Mouse (Mus musculus): ENCODE measurements at regions not wholly inside any gene's neighbourhood (a gene's known extent, or its start where the extent isn't known, plus 50 kb on each side); places are given as distances from the start of the nearest gene placed in this dataset.

DNA sequence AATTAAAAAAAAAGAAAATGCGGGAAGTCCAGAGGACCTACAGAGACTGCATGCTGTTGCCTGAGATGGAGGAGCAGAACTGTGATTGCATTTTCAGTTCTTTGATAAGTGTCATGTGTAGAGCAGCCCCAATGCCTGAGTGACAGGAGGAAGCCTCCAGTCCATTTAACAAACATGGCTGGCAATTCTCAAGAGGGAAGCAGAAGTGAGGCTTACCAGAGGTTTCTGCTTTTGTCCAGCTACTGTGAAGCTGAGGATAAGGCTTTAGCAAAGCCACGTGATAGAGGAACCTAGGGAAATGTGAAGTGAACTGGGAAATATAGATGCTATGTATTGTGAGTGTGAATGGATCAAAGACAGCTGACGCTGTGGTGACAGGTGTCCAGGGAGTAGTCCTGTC is 56.6 kb downstream of the Sucnr1 start:
- no peak for DNase-seq (ENCODE audit: low spot score in 2 of 2)

DNA sequence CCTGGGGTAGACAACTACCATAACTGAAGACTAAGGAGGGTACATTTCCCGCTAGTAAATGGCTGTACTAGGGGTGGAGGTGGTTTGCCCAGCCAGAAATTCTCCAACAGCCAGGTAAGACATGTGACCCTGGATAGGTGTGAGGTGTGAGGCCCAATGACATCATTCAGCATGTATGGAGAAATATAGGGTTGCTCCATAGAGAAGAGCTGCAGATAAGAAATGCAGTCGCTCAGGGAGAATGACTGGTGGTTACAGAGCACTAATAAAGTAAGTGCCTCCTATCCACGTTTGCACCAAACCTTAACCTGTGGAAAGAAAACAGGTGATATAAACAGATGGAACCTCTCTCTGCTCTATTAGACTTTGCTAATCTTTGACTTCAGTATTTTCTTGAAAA is 78.2 kb downstream of the Sucnr1 start:
- no peak for DNase-seq (ENCODE audit: low spot score in 2 of 2)

GRCm38 (mm10) chr3:60167633-60168032 is 86.0 kb downstream of the Sucnr1 start:
- no peak for DNase-seq (ENCODE audit: low spot score in 2 of 2)

- no peak for DNase-seq (ENCODE audit: low spot score in 2 of 2)
Measured at GRCm38 (mm10) chr3:60168135-60168926, 86.7 kb downstream of the Sucnr1 start.

DNA sequence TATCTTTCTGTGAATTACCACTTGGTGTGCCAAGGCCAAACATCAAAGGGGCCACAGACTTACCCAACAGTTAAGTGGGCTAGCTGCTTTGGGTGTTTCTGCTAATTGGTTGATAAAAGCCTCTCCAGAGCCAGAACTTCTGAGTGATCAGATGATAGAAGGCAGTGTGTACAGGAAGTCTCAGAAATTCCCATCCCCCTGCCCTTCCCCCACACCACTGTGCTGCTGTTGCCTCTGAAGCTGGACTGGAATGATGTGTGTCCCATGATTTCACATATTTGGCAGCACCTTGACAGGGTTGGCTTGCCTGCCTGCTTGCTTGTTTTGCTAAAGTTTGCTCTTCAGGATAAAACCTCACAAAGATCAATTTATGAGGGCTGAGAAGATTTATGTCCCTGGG is 87.9 kb downstream of the Sucnr1 start:
- no peak for DNase-seq (ENCODE audit: low spot score in 2 of 2)

GRCm38 (mm10) chr3:60184481-60184880 is 102.8 kb downstream of the Sucnr1 start:
- DNase-seq (ENCODE audit: low spot score in 2 of 2) = no peak

- no peak for DNase-seq (ENCODE audit: low spot score in 2 of 2)
Measured at GRCm38 (mm10) chr3:60196031-60196430, 114.4 kb downstream of the Sucnr1 start.

GRCm38 (mm10) chr3:60207936-60208335 is 126.3 kb downstream of the Sucnr1 start:
- DNase-seq (ENCODE audit: low spot score in 2 of 2) = no peak

GRCm38 (mm10) chr3:60218938-60219337 is 137.3 kb downstream of the Sucnr1 start:
- DNase-seq (ENCODE audit: low spot score in 2 of 2) = no peak

- DNase-seq (ENCODE audit: low spot score in 2 of 2) = no peak
Measured at GRCm38 (mm10) chr3:60240664-60241063, 159.0 kb downstream of the Sucnr1 start.

- DNase-seq (ENCODE audit: low spot score in 2 of 2) = no peak
Measured at GRCm38 (mm10) chr3:60266666-60267415, 185.2 kb downstream of the Sucnr1 start.

DNA sequence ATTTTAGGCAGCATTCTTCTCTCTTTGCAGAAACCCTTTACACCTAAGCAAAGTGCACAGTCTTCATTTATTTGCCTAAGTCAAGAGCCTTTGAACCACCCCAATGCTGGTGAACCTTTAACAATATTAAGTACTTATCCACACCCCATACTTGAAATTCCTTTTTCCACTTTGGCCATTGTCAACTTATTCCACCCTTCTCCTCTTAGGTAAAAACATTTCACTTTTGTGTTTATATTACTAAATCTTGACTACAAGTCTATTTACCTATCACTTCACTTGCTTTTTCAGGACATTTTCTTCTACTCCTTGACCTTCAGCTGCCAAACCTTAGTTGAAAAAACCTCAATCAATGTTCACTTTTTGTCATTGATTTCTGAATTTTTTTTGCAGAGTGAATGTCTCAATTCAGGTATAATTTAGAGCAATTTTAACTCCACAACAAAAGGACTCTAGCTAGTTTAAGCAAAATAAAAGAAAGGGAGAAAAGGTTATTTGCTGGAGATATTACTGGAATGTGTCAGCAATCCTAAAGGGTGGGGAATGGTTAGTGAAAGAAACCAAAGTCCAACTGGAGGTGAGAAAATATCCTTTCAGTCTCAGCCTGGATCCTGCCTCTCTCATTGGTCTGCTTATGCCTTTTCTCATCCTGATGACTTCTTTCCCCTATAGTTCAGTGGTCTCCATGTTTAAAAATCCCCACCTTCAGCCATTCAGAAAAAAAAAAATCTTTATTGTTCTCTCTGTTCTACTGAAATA is 185.9 kb downstream of the Sucnr1 start:
- DNase-seq (ENCODE audit: low spot score in 2 of 2) = no peak

GRCm38 (mm10) chr3:60270463-60270862 is 188.8 kb downstream of the Sucnr1 start:
- no peak for DNase-seq (ENCODE audit: low spot score in 2 of 2)

GRCm38 (mm10) chr3:60273744-60274143 is 192.1 kb downstream of the Sucnr1 start:
- no peak for DNase-seq (ENCODE audit: low spot score in 2 of 2)

DNA sequence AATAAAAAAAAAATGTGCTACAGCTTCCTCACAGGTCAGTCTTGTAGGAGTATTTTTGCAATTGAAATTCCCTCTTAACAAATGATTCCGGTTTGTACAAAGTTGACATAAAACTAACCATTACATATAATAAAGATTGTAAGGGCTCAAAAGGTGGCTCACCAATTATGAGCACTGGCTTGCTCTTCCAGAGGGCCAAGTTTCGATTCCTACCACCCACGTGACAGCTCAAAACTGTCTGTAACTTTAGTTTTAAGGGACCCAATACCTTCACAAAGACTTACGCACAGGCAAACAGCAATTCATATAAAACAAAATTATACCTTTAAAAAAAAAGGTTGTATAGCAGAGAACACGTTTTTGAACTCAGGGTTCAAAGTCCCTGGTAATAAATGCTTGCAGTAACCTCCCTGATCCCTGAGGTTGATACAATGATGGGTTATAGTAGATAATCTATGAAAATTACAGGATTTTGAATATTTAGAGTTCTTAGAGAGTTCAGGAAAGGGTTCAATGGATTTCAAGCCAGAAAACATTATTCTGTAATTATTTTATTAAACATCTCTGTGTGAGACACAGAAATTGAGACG is 193.7 kb downstream of the Sucnr1 start:
- DNase-seq (ENCODE audit: low spot score in 2 of 2) = no peak

- no peak for DNase-seq (ENCODE audit: low spot score in 2 of 2)
Measured at GRCm38 (mm10) chr3:60277791-60278190, 194.8 kb upstream of the Mbnl1 start.

DNA sequence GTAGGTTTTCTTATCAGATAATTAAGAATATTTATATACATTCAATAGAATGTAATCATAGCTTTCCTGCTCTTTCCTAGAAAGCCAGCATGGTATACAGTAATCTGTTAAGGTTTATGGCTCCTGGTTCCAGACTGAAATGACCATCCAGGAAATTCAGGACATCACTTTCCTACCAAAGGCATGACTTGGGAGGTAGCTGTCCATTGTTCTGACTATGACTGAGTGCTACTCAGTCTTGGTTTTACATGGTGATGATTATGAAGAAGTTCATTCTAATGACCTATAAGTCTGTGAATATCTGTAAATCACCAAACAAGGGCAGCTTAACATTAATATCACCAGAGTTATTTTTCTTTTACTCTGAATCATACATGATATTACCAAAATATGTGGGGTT is 191.4 kb upstream of the Mbnl1 start:
- no peak for DNase-seq (ENCODE audit: low spot score in 2 of 2)

DNA sequence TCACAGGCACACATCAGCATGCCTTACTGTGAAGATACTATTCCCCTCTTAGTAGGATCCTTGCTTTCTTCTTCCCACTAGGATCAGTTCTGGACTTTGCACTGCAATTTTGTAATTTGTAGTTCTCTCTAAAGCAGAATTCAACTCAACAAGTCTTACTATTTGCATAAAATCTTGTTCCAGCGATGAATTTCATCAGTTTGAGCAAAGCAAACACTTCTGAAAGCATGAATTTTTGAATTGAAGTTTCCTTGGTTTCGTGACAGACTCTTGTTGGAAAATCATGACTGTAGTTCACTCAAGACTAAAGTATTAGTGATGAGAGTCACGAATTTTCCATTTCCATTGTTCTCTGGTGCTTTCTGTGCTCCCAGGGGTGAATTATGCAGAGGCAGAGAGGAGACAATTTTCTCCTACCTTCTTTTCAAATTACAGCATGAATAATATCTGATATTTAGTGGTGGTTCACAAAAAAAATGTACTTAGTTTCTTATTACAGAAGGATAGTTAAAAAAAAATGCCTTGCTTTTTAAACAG is 190.6 kb upstream of the Mbnl1 start:
- no peak for DNase-seq (ENCODE audit: low spot score in 2 of 2)

- DNase-seq (ENCODE audit: low spot score in 2 of 2) = no peak
Measured at GRCm38 (mm10) chr3:60292142-60292541, 180.5 kb upstream of the Mbnl1 start.

DNA sequence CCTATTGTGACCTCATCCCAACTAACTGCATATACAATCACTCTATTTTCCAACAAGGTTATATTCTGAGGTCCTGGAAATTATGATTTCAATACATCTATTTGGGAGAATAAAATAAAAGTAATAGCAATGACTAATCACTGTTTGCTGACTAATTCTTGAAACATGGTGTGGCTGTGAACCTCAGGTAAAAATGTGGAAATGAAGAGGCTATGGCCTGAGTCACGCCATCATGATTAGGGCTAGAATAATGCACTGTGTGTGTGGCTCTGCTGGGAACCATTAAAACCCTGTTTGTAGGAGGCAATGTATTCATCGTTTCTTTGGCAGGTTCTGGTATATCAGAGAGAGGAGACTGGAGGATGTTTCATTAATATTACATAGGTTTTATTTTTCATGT is 179.7 kb upstream of the Mbnl1 start:
- DNase-seq (ENCODE audit: low spot score in 2 of 2) = no peak

DNA sequence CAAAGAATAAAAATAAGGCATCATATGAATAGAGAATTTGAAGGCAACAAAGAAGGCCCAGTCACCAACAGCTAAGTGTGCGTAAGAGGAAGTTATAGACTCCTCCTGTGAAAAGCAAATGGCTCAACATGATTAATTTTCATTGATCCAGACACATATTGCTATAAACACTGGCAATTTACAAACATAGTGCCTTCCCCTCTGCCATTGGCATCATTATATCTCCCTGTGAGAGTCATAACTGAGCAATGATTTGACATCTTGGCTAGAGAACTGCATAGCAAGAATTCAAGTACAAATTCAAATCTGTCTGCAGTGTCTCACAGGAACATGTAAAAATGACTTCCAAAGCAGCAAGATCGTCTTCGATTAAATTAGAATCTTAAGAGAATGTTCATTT is 167.2 kb upstream of the Mbnl1 start:
- DNase-seq (ENCODE audit: low spot score in 2 of 2) = no peak

GRCm38 (mm10) chr3:60310402-60310801 is 162.2 kb upstream of the Mbnl1 start:
- no peak for DNase-seq (ENCODE audit: low spot score in 2 of 2)

Measured in frontal cortex, postnatal 25 days (tissue).